ENCODE assay signal across 31 mouse cellular contexts in the genomic region with DNA sequence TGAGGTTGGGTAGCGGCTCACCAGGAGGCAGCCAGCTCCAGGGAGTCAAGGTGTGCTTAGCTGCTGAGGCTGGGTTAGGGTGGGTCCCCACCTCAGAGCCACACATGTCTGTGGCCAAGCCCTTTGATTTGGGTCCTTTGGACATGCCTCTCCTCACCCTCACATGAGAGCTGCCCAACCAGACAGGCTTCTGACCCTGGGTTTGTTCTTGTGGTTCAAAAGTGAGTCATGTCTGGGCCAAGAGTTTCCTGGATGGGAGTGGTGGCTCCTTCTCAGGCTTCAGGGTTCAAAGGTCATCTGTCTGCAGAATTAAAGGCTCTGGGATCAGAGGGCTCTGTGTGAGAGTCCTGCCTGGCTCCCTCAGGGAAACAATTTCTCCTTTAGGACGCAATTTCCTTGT. TPM values are rescaled to one million over a fixed set of nuclear protein-coding genes. Genes with fewer than 3 reads are reported as not detected.
DNase-seq lines count a peak whose midpoint lies in the region; ATAC-seq lines count a peak whose summit lies in the region.
"Had no signal": no experiment of that assay in that cellular context is flagged by ENCODE, and none has a peak within 500 bp of the region (broad histone marks: within the 10 kb centered on the region; RNA-seq: fewer than 3 reads in every experiment).

No protein-coding gene starts in this region.

- no peaks in the 10 kb centered on the region for H3K36me3 ChIP-seq in kidney, embryonic 15.5 days
- H3K36me3 ChIP-seq in intestine, embryonic 14.5 days (ENCODE audit: control insufficient read depth, insufficient read depth, low read length), result no peaks in the 10 kb centered on the region
- H3K36me3 ChIP-seq in stomach, embryonic 16.5 days (ENCODE audit: control insufficient read depth, insufficient read depth, low read length), result no peaks in the 10 kb centered on the region
- no peaks in the 10 kb centered on the region for H3K36me3 ChIP-seq in liver, embryonic 12.5 days
- H3K36me3 ChIP-seq: embryonic facial prominence, embryonic 10.5 days; embryonic facial prominence, embryonic 15.5 days; G1E; heart, embryonic 12.5 days; hindbrain, embryonic 13.5 days; limb, embryonic 15.5 days; liver, embryonic 15.5 days; lung, embryonic 15.5 days; midbrain, embryonic 10.5 days; neural tube, embryonic 13.5 days had no signal

- H3K27me3 ChIP-seq in kidney, embryonic 15.5 days, result no peaks in the 10 kb centered on the region
- H3K27me3 ChIP-seq in intestine, embryonic 14.5 days (replicated peaks; ENCODE audit: control insufficient read depth, insufficient read depth, low read length), result no peaks in the 10 kb centered on the region
- H3K27me3 ChIP-seq in stomach, embryonic 16.5 days (ENCODE audit: control insufficient read depth, insufficient read depth, low read length), result no peaks in the 10 kb centered on the region
- no peaks in the 10 kb centered on the region for H3K27me3 ChIP-seq in liver, embryonic 12.5 days (replicated peaks)
- H3K27me3 ChIP-seq: embryonic facial prominence, embryonic 15.5 days; forebrain, embryonic 13.5 days; heart, embryonic 12.5 days; limb, embryonic 15.5 days; liver, embryonic 15.5 days; lung, embryonic 15.5 days; neural tube, embryonic 13.5 days had no signal

- ATAC-seq in kidney, embryonic 15.5 days (replicated peaks; ENCODE audit: low FRiP score), result 0 out of 2 replicates have a peak, but pooled peaks have one; percentile 2
- peak; percentile 60 for ATAC-seq in intestine, embryonic 14.5 days (replicated peaks; ENCODE audit: low FRiP score, low TSS enrichment, low read depth)
- ATAC-seq in stomach, embryonic 16.5 days (ENCODE audit: insufficient read depth, low FRiP score), result peak; percentile 67; the same call in 1 of the 2 replicates
- ATAC-seq in liver, embryonic 12.5 days, result no peak
- ATAC-seq: forebrain, embryonic 13.5 days had no signal

- DNase-seq in kidney, adult 18-20 months, result no peak
- no peak for DNase-seq in intestine, embryonic 14.5 days (ENCODE audit: low spot score)
- DNase-seq in large intestine, adult 2 months (ENCODE audit: low read depth, low spot score), result peak; percentile 57
- DNase-seq in retina, embryonic 14.5 days (ENCODE audit: low spot score), result no peak
- no peak for DNase-seq in spleen, postnatal 4 days (ENCODE audit: low spot score in 2 of 2)
- DNase-seq: cerebellum, adult 18-20 months; cerebellum, postnatal 10 days; gastrocnemius, postnatal 36 days; heart, adult 2 months; heart, postnatal 4 days; kidney, postnatal 25 days; left cerebral cortex, postnatal 4 days; retina, postnatal 1 day; right cerebral cortex, postnatal 14 days; thymus, postnatal 14 days had no signal

- H3K27ac ChIP-seq in kidney, embryonic 15.5 days, result no peak overlapping the region
- no peak overlapping the region for H3K27ac ChIP-seq in intestine, embryonic 14.5 days (ENCODE audit: low read depth)
- H3K27ac ChIP-seq in stomach, embryonic 16.5 days (ENCODE audit: low read length), result no peak overlapping the region
- H3K27ac ChIP-seq in liver, embryonic 12.5 days, result no peak overlapping the region
- H3K27ac ChIP-seq: embryonic facial prominence, embryonic 10.5 days; embryonic facial prominence, embryonic 15.5 days; forebrain, embryonic 13.5 days; heart, adult 2 months; hindbrain, embryonic 13.5 days; layer of hippocampus, adult 2 months; left cerebral cortex, adult 2 months; limb, embryonic 15.5 days; liver, embryonic 15.5 days; lung, embryonic 15.5 days; neural tube, embryonic 13.5 days had no signal

- H3K9me3 ChIP-seq in kidney, embryonic 15.5 days (replicated peaks), result no peaks in the 10 kb centered on the region
- H3K9me3 ChIP-seq in intestine, embryonic 14.5 days (ENCODE audit: control insufficient read depth, low read length), result no peaks in the 10 kb centered on the region
- H3K9me3 ChIP-seq in stomach, embryonic 16.5 days (replicated peaks; ENCODE audit: control insufficient read depth, low read length), result no peaks in the 10 kb centered on the region
- H3K9me3 ChIP-seq in liver, embryonic 12.5 days (replicated peaks), result no peaks in the 10 kb centered on the region
- H3K9me3 ChIP-seq: embryonic facial prominence, embryonic 10.5 days; embryonic facial prominence, embryonic 15.5 days; forebrain, embryonic 13.5 days; heart, embryonic 12.5 days; hindbrain, embryonic 13.5 days; limb, embryonic 15.5 days; liver, embryonic 15.5 days; lung, embryonic 15.5 days; midbrain, embryonic 10.5 days; neural tube, embryonic 13.5 days had no signal

- H3K4me1 ChIP-seq in kidney, embryonic 15.5 days, result no peaks in the 10 kb centered on the region
- H3K4me1 ChIP-seq in intestine, embryonic 14.5 days (replicated peaks; ENCODE audit: control insufficient read depth, insufficient read depth, low read length), result no peaks in the 10 kb centered on the region
- no peaks in the 10 kb centered on the region for H3K4me1 ChIP-seq in stomach, embryonic 16.5 days (ENCODE audit: control insufficient read depth, insufficient read depth, low read length)
- no peaks in the 10 kb centered on the region for H3K4me1 ChIP-seq in liver, embryonic 12.5 days
- H3K4me1 ChIP-seq: embryonic facial prominence, embryonic 15.5 days; forebrain, embryonic 13.5 days; heart, embryonic 12.5 days; hindbrain, embryonic 13.5 days; limb, embryonic 15.5 days; liver, embryonic 15.5 days; lung, embryonic 15.5 days; midbrain, embryonic 10.5 days; neural tube, embryonic 13.5 days had no signal

- H3K4me2 ChIP-seq in kidney, embryonic 15.5 days, result no peak overlapping the region
- H3K4me2 ChIP-seq in intestine, embryonic 14.5 days (ENCODE audit: low read length), result no peak overlapping the region
- H3K4me2 ChIP-seq in stomach, embryonic 16.5 days (ENCODE audit: low read depth, low read length), result no peak overlapping the region
- no peak overlapping the region for H3K4me2 ChIP-seq in liver, embryonic 12.5 days
- H3K4me2 ChIP-seq: embryonic facial prominence, embryonic 15.5 days; forebrain, embryonic 13.5 days; heart, embryonic 12.5 days; hindbrain, embryonic 13.5 days; limb, embryonic 15.5 days; liver, embryonic 15.5 days; lung, embryonic 15.5 days; neural tube, embryonic 13.5 days had no signal

- no peak overlapping the region for H3K9ac ChIP-seq in kidney, embryonic 15.5 days
- H3K9ac ChIP-seq in intestine, embryonic 14.5 days (ENCODE audit: low read length), result no peak overlapping the region
- H3K9ac ChIP-seq in stomach, embryonic 16.5 days (ENCODE audit: low read length), result no peak overlapping the region
- H3K9ac ChIP-seq in liver, embryonic 12.5 days, result no peak overlapping the region
- H3K9ac ChIP-seq: embryonic facial prominence, embryonic 15.5 days; forebrain, embryonic 13.5 days; heart, embryonic 12.5 days; hindbrain, embryonic 13.5 days; limb, embryonic 15.5 days; liver, embryonic 15.5 days; lung, embryonic 15.5 days; neural tube, embryonic 13.5 days had no signal

- no peak overlapping the region for H3K4me3 ChIP-seq in kidney, embryonic 15.5 days (replicated peaks)
- H3K4me3 ChIP-seq in intestine, embryonic 14.5 days (ENCODE audit: low read depth, low read length), result no peak overlapping the region
- H3K4me3 ChIP-seq in stomach, embryonic 16.5 days (replicated peaks; ENCODE audit: low read length), result no peak overlapping the region
- no peak overlapping the region for H3K4me3 ChIP-seq in liver, embryonic 12.5 days
- H3K4me3 ChIP-seq: embryonic facial prominence, embryonic 10.5 days; embryonic facial prominence, embryonic 15.5 days; forebrain, embryonic 13.5 days; heart, adult 2 months; heart, embryonic 12.5 days; hindbrain, embryonic 13.5 days; layer of hippocampus, adult 2 months; left cerebral cortex, adult 2 months; limb, embryonic 15.5 days; liver, embryonic 15.5 days; lung, embryonic 15.5 days; midbrain, embryonic 10.5 days; neural tube, embryonic 13.5 days had no signal

- WGBS in kidney, embryonic 15.5 days, result 77% methylated on average over 2 of the region's 2 CpGs
- 89% methylated on average over 2 of the region's 2 CpGs for WGBS in intestine, embryonic 14.5 days
- WGBS in large intestine, adult 2 months, result 69% methylated on average over 2 of the region's 2 CpGs
- 83% methylated on average over 2 of the region's 2 CpGs for WGBS in stomach, embryonic 16.5 days
- WGBS in liver, embryonic 12.5 days (ENCODE audit: insufficient replicate concordance), result 61% methylated on average over 2 of the region's 2 CpGs

RNA-seq across cellular contexts. Expression of gene Pmepa1, which starts 44.9 kb away (rescaled TPM):
- polyA plus RNA-seq in kidney, embryonic 15.5 days (2015; fragmentation: Nextera tagmentation; extraction: Ambion mirVana), result 4.0 and 4.5 TPM in 2 replicates
- 10.4 and 12.0 TPM in 2 replicates for polyA plus RNA-seq in intestine, embryonic 14.5 days (2014; fragmentation: Nextera tagmentation; extraction: Ambion mirVana)
- polyA plus RNA-seq in large intestine, adult 2 months (2012; rRNA removed), result 38.0 and 45.6 TPM in 2 replicates
- 7.2 and 7.4 TPM in 2 replicates for polyA plus RNA-seq in stomach, embryonic 16.5 days (2015; fragmentation: Nextera tagmentation; extraction: Ambion mirVana)
- 0.24 and 0.37 TPM in 2 replicates for polyA plus RNA-seq in liver, embryonic 12.5 days (2016; fragmentation: Nextera tagmentation; extraction: Ambion mirVana)
- polyA plus RNA-seq: G1E had no signal
